Mouse (Mus musculus): ENCODE data around the gene Tiam1. TPM values are rescaled to one million over a fixed set of nuclear protein-coding genes. Genes with fewer than 3 reads are reported as not detected.

Tiam1 gene
- polyA plus RNA-seq, 1 experiment: 19.3 TPM

GRCm38 (mm10) chr16:90128817-90129587 lies 14.6 kb downstream of the Tiam1 start:
- TF ChIP-seq CTCF (IDR thresholded peaks at IDR 0.05; ENCODE audit: borderline replicate concordance, extremely low read depth, insufficient read depth, insufficient read length): no peak; the same call in 1 of the 2 replicates
- no peak for TF ChIP-seq POLR2A (IDR thresholded peaks at IDR 0.05; ENCODE audit: borderline replicate concordance, extremely low read depth, insufficient read depth, insufficient read length, poor library complexity, severe bottlenecking)
- no peak for DNase-seq (ENCODE audit: low read depth)

DNA sequence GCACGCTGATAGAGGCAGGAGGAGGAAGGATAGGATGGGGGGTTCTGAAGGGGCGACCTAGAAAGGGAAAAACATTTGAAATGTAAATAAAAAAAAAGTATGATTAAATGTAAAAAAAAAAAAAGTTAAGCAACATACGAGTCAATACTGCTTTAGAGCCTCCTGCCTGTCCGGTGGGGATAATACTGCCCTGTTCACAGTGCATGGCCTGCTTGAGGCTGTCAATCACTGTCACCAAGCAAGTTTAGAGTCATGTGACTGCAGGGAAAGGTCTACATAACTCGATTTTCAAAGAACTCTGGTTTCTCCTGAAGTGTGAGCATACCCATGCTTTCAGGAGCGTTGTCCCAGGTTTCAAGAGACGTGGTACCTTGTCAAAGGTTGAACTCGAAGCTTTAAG lies 15.2 kb downstream of the Tiam1 start:
- TF ChIP-seq POLR2A (IDR thresholded peaks at IDR 0.05; ENCODE audit: borderline replicate concordance, extremely low read depth, insufficient read depth, insufficient read length, poor library complexity, severe bottlenecking) (no peak), CTCF (IDR thresholded peaks at IDR 0.05; ENCODE audit: borderline replicate concordance, extremely low read depth, insufficient read depth, insufficient read length) (no peak)
- DNase-seq (ENCODE audit: low read depth): no peak

DNA sequence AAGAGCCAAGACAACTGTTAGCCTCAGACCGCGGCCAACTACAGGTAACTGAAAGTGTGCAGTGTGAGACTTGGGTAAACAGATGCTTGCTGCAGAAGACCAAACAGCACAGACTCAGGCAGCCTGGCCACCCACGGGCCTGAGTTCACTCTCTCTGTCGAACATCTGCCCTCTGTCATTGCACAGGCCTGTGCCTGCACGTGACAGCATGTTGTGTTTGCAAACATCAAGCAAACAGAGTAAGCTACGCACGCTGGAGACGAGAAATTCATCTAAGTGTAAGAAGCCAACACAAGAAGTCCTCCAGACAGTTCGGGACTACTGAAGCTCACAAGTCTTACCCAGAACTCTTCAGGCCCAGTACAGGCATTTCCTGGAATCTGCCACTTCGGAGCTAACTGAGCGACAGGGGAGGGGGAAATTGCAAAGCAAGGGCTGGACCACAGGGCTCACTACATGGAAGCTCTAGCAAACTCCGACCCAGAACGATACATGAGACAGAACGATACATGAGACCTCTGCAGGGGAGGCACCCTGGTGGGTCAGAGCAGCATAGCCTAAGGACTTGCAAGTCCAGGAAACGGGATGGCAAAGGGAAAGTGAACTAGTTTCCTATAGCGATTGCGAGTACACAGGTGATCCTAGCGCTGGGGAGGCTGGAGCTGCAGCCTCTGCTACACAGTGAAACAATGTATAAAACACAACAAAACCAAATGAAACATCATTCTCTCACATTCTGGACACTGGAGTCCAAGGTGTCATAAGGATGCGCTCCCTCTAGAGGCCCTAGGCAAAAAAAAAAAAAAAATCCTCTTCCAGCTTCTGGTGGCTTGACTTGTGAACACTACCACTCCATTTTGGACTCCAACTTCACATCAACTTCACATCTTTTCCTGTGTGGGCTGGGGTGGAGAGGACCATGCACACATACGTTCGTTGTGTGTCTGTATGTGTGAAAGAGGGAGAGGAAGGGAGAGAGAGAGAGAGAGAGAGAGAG lies 18.0 kb downstream of the Tiam1 start:
- no peak for DNase-seq (ENCODE audit: low read depth)
- TF ChIP-seq CTCF (IDR thresholded peaks at IDR 0.05; ENCODE audit: borderline replicate concordance, extremely low read depth, insufficient read depth, insufficient read length): no peak
- no peak for TF ChIP-seq POLR2A (IDR thresholded peaks at IDR 0.05; ENCODE audit: borderline replicate concordance, extremely low read depth, insufficient read depth, insufficient read length, poor library complexity, severe bottlenecking)

- TF ChIP-seq POLR2A (IDR thresholded peaks at IDR 0.05; ENCODE audit: borderline replicate concordance, extremely low read depth, insufficient read depth, insufficient read length, poor library complexity, severe bottlenecking) (no peak), CTCF (IDR thresholded peaks at IDR 0.05; ENCODE audit: borderline replicate concordance, extremely low read depth, insufficient read depth, insufficient read length) (no peak)
- no peak for DNase-seq (ENCODE audit: low read depth)
These were observed 20.5 kb downstream of the Tiam1 start for GRCm38 (mm10) chr16:90123091-90123490.

DNA sequence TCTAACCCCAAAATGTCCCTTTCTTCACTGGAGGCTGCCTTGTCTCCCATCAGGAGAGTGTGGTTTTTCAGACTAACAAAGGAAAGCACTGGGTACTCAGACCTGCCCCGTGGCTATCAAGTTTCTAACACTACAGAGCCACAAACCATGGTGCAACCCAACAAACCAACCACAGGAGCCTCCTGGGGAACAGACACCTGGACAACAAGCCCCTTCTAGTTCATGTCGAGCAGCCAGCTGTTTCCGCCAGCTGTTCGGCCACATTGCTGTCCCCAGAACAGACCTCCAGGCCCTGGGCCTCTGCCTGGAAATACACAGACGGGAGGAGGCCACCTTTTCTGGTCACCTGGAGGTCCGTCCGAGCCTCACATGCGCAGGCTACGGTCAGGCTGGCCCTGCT lies 21.1 kb downstream of the Tiam1 start:
- DNase-seq (ENCODE audit: low read depth): no peak

DNA sequence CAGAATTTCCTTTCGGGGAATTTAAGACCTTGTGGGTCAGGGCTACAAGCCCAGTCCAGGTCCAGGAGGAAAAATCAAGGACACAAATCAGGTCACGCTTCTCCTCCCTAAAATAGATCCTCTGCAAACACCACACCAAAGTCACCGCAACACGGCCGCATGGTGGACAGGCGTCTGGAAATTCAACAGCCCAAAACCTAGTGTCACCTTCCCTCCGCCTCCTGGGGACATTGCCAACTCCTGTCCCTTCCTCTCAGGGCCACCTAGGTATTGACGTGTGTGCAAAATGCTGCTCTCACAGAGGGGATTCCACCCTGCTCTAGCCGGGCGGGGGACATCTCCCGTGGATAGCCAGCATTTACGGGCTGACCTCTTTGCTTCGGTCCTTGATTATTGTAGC lies 21.8 kb downstream of the Tiam1 start:
- no peak for TF ChIP-seq POLR2A (IDR thresholded peaks at IDR 0.05; ENCODE audit: borderline replicate concordance, extremely low read depth, insufficient read depth, insufficient read length, poor library complexity, severe bottlenecking)
- no peak for TF ChIP-seq CTCF (IDR thresholded peaks at IDR 0.05; ENCODE audit: borderline replicate concordance, extremely low read depth, insufficient read depth, insufficient read length)
- DNase-seq (ENCODE audit: low read depth): no peak

More for the DNA sequence above, 21.1 kb downstream of the Tiam1 start:
- TF ChIP-seq CTCF (IDR thresholded peaks at IDR 0.05; ENCODE audit: borderline replicate concordance, extremely low read depth, insufficient read depth, insufficient read length) (no peak), POLR2A (IDR thresholded peaks at IDR 0.05; ENCODE audit: borderline replicate concordance, extremely low read depth, insufficient read depth, insufficient read length, poor library complexity, severe bottlenecking) (no peak)

- TF ChIP-seq POLR2A (IDR thresholded peaks at IDR 0.05; ENCODE audit: borderline replicate concordance, extremely low read depth, insufficient read depth, insufficient read length, poor library complexity, severe bottlenecking) (no peak), CTCF (IDR thresholded peaks at IDR 0.05; ENCODE audit: borderline replicate concordance, extremely low read depth, insufficient read depth, insufficient read length) (peak; percentile 55)
- DNase-seq (ENCODE audit: low read depth): no peak
These were observed 23.6 kb downstream of the Tiam1 start for GRCm38 (mm10) chr16:90119969-90120368.

DNA sequence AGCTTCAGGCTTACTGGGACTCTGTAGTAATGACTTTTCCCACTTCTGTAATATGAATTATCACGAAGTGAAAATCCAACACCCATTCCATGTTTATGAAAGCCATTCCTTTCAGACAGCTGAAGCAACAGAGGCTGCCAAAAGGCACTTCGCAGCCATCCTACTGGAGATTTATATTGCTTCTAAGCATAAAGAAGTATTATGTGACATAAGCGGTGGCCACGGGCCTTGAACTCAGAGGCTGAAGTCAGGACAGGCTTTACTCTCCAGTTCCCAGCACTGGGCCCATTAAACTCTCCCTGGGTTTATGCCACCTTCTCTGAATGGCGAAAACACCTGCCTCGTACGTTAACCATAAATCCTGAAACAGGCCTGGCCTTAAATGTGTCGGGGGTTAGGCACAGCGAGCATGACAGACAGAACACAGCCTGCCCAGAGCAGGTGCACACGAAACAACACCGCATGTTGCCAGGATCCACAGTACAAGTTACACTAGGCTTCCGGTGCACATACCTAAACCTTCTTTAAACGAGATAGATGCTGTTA lies 26.9 kb downstream of the Tiam1 start:
- DNase-seq (ENCODE audit: low read depth): no peak
- no peak for TF ChIP-seq POLR2A (IDR thresholded peaks at IDR 0.05; ENCODE audit: borderline replicate concordance, extremely low read depth, insufficient read depth, insufficient read length, poor library complexity, severe bottlenecking)
- no peak for TF ChIP-seq CTCF (IDR thresholded peaks at IDR 0.05; ENCODE audit: borderline replicate concordance, extremely low read depth, insufficient read depth, insufficient read length)

DNA sequence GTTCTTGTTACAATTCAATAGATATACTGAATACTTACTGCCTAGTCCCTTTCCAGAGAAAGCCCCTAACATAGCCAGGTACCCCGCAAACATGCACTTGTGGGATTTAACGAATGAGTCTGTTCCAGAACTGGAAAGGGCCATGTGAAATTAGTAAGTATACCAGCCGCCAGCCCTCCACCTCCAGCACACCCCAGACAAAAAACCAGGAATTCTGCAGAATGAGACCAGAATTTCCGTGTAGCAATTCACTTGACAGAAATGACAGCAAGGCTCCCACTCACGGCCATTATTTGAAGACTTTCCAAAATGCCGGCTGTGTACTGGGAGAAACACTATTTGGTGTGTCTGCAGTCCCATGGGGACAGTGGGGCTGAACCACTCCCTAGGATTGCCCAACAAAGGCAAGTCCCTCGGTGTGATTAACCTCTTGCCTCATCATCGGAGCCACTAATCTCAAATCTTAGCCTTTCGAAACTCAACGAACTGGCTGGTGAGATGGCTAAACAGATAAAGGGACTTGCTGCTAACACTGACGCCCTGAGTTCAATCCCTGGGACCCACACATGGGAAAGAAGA lies 30.9 kb downstream of the Tiam1 start:
- DNase-seq (ENCODE audit: low read depth): no peak
- TF ChIP-seq POLR2A (IDR thresholded peaks at IDR 0.05; ENCODE audit: borderline replicate concordance, extremely low read depth, insufficient read depth, insufficient read length, poor library complexity, severe bottlenecking) (no peak), CTCF (IDR thresholded peaks at IDR 0.05; ENCODE audit: borderline replicate concordance, extremely low read depth, insufficient read depth, insufficient read length) (no peak)

GRCm38 (mm10) chr16:90109500-90109899 lies 34.1 kb downstream of the Tiam1 start:
- no peak for DNase-seq (ENCODE audit: low read depth)
- no peak for TF ChIP-seq POLR2A (IDR thresholded peaks at IDR 0.05; ENCODE audit: borderline replicate concordance, extremely low read depth, insufficient read depth, insufficient read length, poor library complexity, severe bottlenecking)
- no peak for TF ChIP-seq CTCF (IDR thresholded peaks at IDR 0.05; ENCODE audit: borderline replicate concordance, extremely low read depth, insufficient read depth, insufficient read length)

All from brain, embryonic 14.5 days (tissue).